Mouse (Mus musculus): ENCODE data around the gene 2310007B03Rik.
A peak's percentile ranks its signal among the peaks of the same experiment; 100 is the strongest.

2310007B03Rik gene

GRCm38 (mm10) chr1:93159566-93160500, 915 bp downstream of the 2310007B03Rik start:
- no peak for DNase-seq

GRCm38 (mm10) chr1:93158916-93159315, 1.8 kb downstream of the 2310007B03Rik start:
- no peak for DNase-seq

GRCm38 (mm10) chr1:93157566-93157965, 3.2 kb downstream of the 2310007B03Rik start:
- DNase-seq = no peak

GRCm38 (mm10) chr1:93150907-93151661, 9.7 kb downstream of the 2310007B03Rik start:
- no peak for DNase-seq

GRCm38 (mm10) chr1:93144176-93144575, 16.6 kb downstream of the 2310007B03Rik start:
- DNase-seq = no peak

- no peak for DNase-seq
Measured at GRCm38 (mm10) chr1:93142871-93143270, 17.9 kb downstream of the 2310007B03Rik start.

- DNase-seq = peak; percentile 71
Measured at GRCm38 (mm10) chr1:93139713-93140112, 21.0 kb downstream of the 2310007B03Rik start.

GRCm38 (mm10) chr1:93138534-93138933, 22.2 kb downstream of the 2310007B03Rik start:
- DNase-seq = no peak

- DNase-seq = no peak
Measured at GRCm38 (mm10) chr1:93135036-93135526, 25.7 kb downstream of the 2310007B03Rik start, which contains the start of gene Agxt. TSS of gene Agxt (plus strand) at chr1:93135240.

GRCm38 (mm10) chr1:93132676-93133075, 28.1 kb downstream of the 2310007B03Rik start:
- no peak for DNase-seq

GRCm38 (mm10) chr1:93130242-93130983, 30.3 kb downstream of the 2310007B03Rik start:
- no peak for DNase-seq

GRCm38 (mm10) chr1:93128710-93129349, 31.9 kb downstream of the 2310007B03Rik start:
- peak; percentile 72 for DNase-seq

GRCm38 (mm10) chr1:93128209-93128608, 32.5 kb downstream of the 2310007B03Rik start:
- no peak for DNase-seq

GRCm38 (mm10) chr1:93125256-93125655, 35.5 kb downstream of the 2310007B03Rik start:
- DNase-seq = peak; percentile 19

GRCm38 (mm10) chr1:93124066-93124465, 36.7 kb downstream of the 2310007B03Rik start:
- DNase-seq = no peak

GRCm38 (mm10) chr1:93123179-93123854, 37.4 kb downstream of the 2310007B03Rik start:
- DNase-seq = no peak

GRCm38 (mm10) chr1:93118816-93119215, 41.9 kb downstream of the 2310007B03Rik start:
- no peak for DNase-seq

GRCm38 (mm10) chr1:93115471-93115870, 45.3 kb downstream of the 2310007B03Rik start:
- no peak for DNase-seq

- DNase-seq = peak; percentile 89
Measured at GRCm38 (mm10) chr1:93114713-93115463, 45.9 kb downstream of the 2310007B03Rik start.

- DNase-seq = no peak
Measured at GRCm38 (mm10) chr1:93102700-93103099, 58.0 kb downstream of the 2310007B03Rik start.

GRCm38 (mm10) chr1:93101571-93102061, 59.1 kb downstream of the 2310007B03Rik start, which contains the start of gene Kif1a:
TSS of gene Kif1a (minus strand) at chr1:93101951.
- peak; percentile 95 for DNase-seq
